Mouse (Mus musculus) lung, adult 2 months (tissue): Measurements from ENCODE around the gene Rilp. TPM values are rescaled to one million over a fixed set of nuclear protein-coding genes. Genes with fewer than 3 reads are reported as not detected.

Source experiments
- DNase-seq: peaks from one replicate; pipeline ENCODE4 v3.0.0; 2022
- H3K4me1 ChIP-seq: fragments of 200-500 bp; 2 replicates; pipeline ENCODE4 v1.6.1; 2011; ENCODE audit warnings: low read length; ENCODE audit not compliant: control insufficient read depth, insufficient read depth
- H3K4me3 ChIP-seq: fragments of 200-500 bp; replicated peaks from 2 replicates; pipeline ENCODE3; 2011; ENCODE audit warnings: low read depth, mild to moderate bottlenecking, control low read depth, low read length; ENCODE audit errors: extremely low read depth
- CTCF ChIP-seq: fragments of 200-500 bp; IDR thresholded peaks from 2 replicates; pipeline ENCODE4 v1.5.1; 2011; ENCODE audit warnings: mild to moderate bottlenecking, low read length, control low read depth; ENCODE audit not compliant: insufficient read depth
- POLR2A ChIP-seq: fragments of 200-500 bp; IDR thresholded peaks from 2 replicates; pipeline ENCODE4 v1.6.1; 2011; ENCODE audit warnings: low read depth, mild to moderate bottlenecking, control low read depth, low read length, borderline replicate concordance; ENCODE audit errors: extremely low read depth
- WGBS: fragments of 180-500 bp; shearing (Covaris S2); methylation state at CpG from one replicate; pipeline ENCODE4 v1.1.7; 2018; 5-methylcytosine and 5-hydroxymethylcytosine counted together
- polyA plus RNA-seq: library from polyadenylated mRNA; depleted of rRNA; stranded (reverse); fragments of >200 nt; gene quantifications from 2 replicates; pipeline ENCODE4 v1.2.3, GENCODE M21; 2012

Gene Rilp
- polyA plus RNA-seq, 1 experiment = 14.5 TPM

DNA sequence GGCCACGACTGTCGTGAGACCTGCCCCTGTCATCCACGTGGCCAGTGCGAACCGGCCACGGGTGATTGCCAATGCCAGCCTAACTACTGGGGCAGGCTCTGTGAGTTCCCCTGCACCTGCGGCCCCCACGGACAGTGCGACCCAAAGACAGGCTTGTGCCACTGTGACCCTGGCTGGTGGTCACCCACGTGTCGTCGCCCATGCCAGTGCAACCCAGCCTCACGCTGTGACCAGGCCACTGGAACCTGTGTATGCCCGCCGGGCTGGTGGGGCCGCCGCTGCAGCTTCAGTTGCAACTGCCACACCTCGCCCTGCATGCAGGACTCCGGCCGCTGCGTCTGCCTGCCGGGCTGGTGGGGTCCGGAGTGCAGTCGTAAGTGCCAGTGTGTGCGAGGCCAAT lies 5.3 kb downstream of the Rilp start:
- peaks cover 5% of the 10 kb centered on the region for H3K4me1 ChIP-seq
- TF ChIP-seq POLR2A (no peak), CTCF (no peak)
- no peak overlapping the region for H3K4me3 ChIP-seq
- 92% methylated on average over 25 of the region's 25 CpGs for WGBS
- DNase-seq = no peak

- Histone ChIP-seq H3K4me1 (no peaks in the 10 kb centered on the region), H3K4me3 (no peak overlapping the region)
- TF ChIP-seq POLR2A (no peak), CTCF (no peak)
- no peak for DNase-seq
- WGBS = 74% methylated on average over 15 of the region's 15 CpGs
These were observed 10.1 kb downstream of the Rilp start for GRCm38 (mm10) chr11:75519834-75520633.

DNA sequence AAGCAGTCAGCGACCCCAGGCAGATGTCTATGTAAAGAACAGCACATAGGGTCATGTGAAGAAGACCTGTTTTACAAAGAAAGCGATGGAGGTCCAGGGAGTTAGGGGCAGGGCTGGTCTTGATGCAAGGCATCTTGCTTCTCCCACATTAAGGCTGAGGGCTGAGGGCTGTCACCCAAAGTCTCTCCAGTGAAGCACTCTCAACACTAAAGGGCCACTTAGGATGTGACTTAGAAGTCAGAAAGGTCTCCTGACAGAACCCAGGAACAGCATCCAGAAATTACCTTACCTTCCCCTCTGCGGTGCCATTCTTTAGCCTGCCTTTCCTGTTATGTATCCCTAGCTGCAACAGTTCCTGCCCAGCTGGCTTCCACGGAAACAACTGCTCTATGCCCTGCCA lies 11.7 kb downstream of the Rilp start:
- no peak overlapping the region for H3K4me3 ChIP-seq
- TF ChIP-seq POLR2A (no peak), CTCF (no peak)
- no peaks in the 10 kb centered on the region for H3K4me1 ChIP-seq
- 56% methylated on average over 4 of the region's 4 CpGs for WGBS
- no peak for DNase-seq

GRCm38 (mm10) chr11:75522793-75523192 lies 12.9 kb downstream of the Rilp start:
- no peak for TF ChIP-seq POLR2A
- TF ChIP-seq CTCF = no peak
- 81% methylated on average over 2 of the region's 2 CpGs for WGBS
- no peak overlapping the region for H3K4me3 ChIP-seq
- DNase-seq = no peak
- no peaks in the 10 kb centered on the region for H3K4me1 ChIP-seq

DNA sequence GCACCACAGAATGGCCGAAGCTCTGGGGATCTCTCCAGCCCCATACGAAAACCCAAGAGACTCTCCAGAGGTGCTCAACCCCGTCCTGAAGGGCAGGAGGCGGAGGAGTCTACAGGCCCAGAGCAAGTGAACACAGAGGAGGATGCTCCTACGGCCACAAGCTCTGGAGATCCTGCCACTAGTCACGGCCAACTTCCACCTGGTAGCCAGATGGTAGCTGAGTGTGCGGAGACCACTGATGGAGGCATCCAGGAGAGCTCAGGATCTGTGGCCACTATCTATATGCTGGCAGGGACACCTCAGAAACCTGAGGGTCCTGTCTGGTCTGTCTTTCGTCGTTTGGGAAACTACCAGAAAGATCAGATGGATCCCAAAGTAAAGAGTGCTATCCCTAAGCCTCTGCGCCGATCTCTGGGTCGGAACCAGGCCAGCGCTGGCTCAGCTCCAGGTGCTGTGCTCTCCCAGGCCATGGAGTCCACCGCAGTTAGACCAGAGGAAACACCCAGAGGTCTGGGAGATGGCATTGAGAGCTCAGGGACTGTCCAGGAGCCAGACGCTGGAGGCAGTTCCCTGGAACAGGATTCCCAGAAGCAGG lies 15.7 kb downstream of the Rilp start:
- WGBS = 85% methylated on average over 15 of the region's 15 CpGs
- Histone ChIP-seq H3K4me1 (peaks cover 2% of the 10 kb centered on the region; the same call in 1 of the 2 replicates), H3K4me3 (no peak overlapping the region)
- DNase-seq = no peak
- no peak for TF ChIP-seq CTCF
- TF ChIP-seq POLR2A = no peak

DNA sequence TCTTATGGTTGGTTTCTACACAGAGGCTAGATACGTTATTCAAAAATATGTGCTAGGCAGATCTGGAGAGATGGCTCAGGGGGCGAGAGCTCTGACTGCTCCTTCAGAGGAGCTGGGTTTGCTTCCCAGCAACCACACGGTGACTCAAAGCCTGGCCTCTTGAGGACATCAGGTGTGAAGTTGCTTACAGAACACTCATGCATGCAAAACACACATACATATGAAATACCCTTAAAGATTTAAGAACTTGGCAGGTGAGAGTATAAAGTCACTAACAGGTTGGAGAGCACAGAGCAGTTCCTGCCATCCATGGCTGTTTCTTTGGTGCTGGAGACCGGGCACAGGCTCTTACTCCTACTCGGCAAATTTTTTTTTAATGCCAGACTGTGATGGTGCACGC lies 17.0 kb downstream of the Rilp start:
- no peak for DNase-seq
- 76% methylated on average over 6 of the region's 6 CpGs for WGBS

DNA sequence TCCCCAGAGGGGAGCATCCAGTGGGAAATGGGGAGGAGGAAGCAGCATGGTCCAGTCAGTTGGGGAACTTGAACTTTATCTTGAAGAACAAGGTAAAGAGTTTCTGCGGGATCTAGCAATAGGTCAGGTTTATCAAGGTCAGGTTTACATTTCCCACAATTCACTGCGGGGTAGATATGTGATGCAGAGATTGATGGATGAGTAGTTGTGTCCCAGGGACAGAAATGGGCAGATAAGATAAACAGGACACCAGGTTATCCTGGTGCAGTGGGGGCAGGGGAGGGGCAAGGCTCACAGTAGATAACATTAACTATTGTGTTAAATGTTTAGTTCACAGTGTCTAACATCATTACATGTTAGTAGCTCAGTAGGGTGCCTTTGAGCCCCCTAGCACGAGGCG lies 19.9 kb downstream of the Rilp start:
- 31% methylated on average over 4 of the region's 4 CpGs for WGBS
- DNase-seq = no peak
- TF ChIP-seq POLR2A = no peak
- no peak for TF ChIP-seq CTCF
- Histone ChIP-seq H3K4me3 (no peak overlapping the region), H3K4me1 (peaks cover 9% of the 10 kb centered on the region; the same call in 1 of the 2 replicates)

More for the DNA sequence above, 17.0 kb downstream of the Rilp start:
- Histone ChIP-seq H3K4me3 (no peak overlapping the region), H3K4me1 (peaks cover 3% of the 10 kb centered on the region; the same call in 1 of the 2 replicates)
- TF ChIP-seq POLR2A (no peak), CTCF (no peak)

- peak; percentile 99 for DNase-seq
- 0% methylated on average over 10 of the region's 10 CpGs for WGBS
- peak overlapping the region; percentile 88 for H3K4me3 ChIP-seq
- peak; percentile 85 for TF ChIP-seq CTCF
- TF ChIP-seq POLR2A = 0 out of 2 replicates have a peak, but pooled peaks have one; percentile 12
- peaks cover 9% of the 10 kb centered on the region; the same call in 1 of the 2 replicates for H3K4me1 ChIP-seq
These were observed 20.4 kb downstream of the Rilp start for GRCm38 (mm10) chr11:75530325-75530724.

DNA sequence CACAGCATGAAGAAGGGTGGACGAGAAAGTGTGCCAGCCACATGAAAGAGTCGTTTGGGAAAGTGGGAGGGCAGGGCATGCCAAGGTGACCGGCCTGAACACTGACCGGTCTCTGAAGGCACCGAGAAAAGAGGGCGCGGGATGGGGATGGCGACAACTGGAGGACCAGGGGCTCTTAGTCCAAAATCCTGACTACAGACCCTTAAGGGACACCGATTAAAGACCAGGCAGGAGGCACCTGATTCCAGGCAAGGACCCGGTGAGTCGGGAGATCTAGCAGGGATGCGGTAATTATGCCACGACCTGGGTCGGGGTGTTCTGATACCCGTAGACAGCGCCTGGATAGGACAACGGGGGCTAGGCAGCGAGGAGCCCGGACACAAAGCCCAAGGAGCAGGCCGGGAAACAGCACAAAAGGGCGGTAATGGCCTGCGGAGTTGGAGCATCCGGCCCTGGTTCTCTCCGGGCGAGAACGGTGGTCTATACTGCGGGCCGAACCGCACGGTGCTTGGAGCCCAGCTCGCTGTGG lies 21.0 kb downstream of the Rilp start:
- under 1% methylated on average over 31 of the region's 31 CpGs for WGBS
- TF ChIP-seq CTCF (no peak), POLR2A (no peak)
- no peak for DNase-seq
- Histone ChIP-seq H3K4me1 (peaks cover 9% of the 10 kb centered on the region; the same call in 1 of the 2 replicates), H3K4me3 (peak overlapping the region; percentile 88)
